Mouse (Mus musculus): ENCODE measurements around the gene 3830403N18Rik.
"Not testable (repeated sequence)": the region's sequence is repeated elsewhere in the genome, so short reads cannot be mapped to it uniquely, and the experiment has no call there.

Gene 3830403N18Rik

GRCm38 (mm10) chrX:56136336-56136909 is at the start of gene 3830403N18Rik:
3830403N18Rik (plus strand) TSS chrX:56136572.
- DNase-seq (ENCODE audit: low spot score) = not testable (repeated sequence)

GRCm38 (mm10) chrX:56151396-56151795 is 15.0 kb downstream of the 3830403N18Rik start:
- no peak for DNase-seq (ENCODE audit: low spot score)

- not testable (repeated sequence) for DNase-seq (ENCODE audit: low spot score)
Observed at GRCm38 (mm10) chrX:56186449-56186848, 50.1 kb downstream of the 3830403N18Rik start.

Measured in urinary bladder, postnatal 14 days (tissue).